Comparison of ENCODE assay signal across 8 mouse cellular contexts in the genomic region with DNA sequence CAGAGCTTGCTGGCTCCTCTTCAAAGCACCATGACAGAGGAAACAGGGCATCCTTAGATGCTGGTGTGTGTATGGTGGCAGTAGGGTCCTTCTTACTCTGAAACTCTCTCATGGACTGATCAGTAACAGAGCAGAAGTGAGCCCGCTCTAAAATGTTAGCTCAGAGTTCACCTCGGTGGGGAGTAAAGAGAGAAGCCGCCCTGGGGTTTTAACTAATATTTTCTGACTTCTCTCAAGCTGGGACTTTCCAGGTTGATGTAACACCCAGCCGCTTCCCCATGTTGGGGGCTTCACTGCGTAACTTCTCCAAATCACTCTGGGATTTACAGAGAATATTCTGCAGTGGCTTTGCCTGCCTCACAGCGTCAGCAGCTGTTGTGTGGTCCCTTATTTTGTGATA.
DNase-seq lines count a peak whose midpoint lies in the region; ATAC-seq and TF ChIP-seq lines count a peak whose summit lies in the region.

No protein-coding gene starts in this region.

- TF ChIP-seq CTCF in lung, adult 2 months (IDR thresholded peaks at IDR 0.05; ENCODE audit: insufficient read depth, low read length): no peak

- H3K4me1 ChIP-seq in lung, adult 2 months (ENCODE audit: control insufficient read depth, insufficient read depth, low read length): peaks cover 27% of the 10 kb centered on the region
- H3K4me1 ChIP-seq in forebrain, embryonic 14.5 days (ENCODE audit: control insufficient read depth, insufficient read depth, low read length): peaks cover 21% of the 10 kb centered on the region; the same call in 1 of the 2 replicates
- peaks cover 51% of the 10 kb centered on the region for H3K4me1 ChIP-seq in liver, embryonic 11.5 days (replicated peaks; ENCODE audit: control insufficient read depth, insufficient read depth, low read length)

- no peak for DNase-seq in lung, adult 2 months
- DNase-seq in lung, postnatal 14 days: no peak
- DNase-seq in forebrain, embryonic 14.5 days (ENCODE audit: low spot score): no peak
- DNase-seq in liver, embryonic 11.5 days (ENCODE audit: low spot score): no peak
- peak; percentile 14 for DNase-seq in spleen, adult 12 weeks (ENCODE audit: low spot score)
- DNase-seq in adrenal gland, adult 2 months: no peak
- DNase-seq in cerebellum, postnatal 4 days (ENCODE audit: low spot score in 2 of 2): no peak

- no peak for ATAC-seq in forebrain, embryonic 14.5 days
- no peak for ATAC-seq in liver, embryonic 11.5 days (replicated peaks; ENCODE audit: low FRiP score)
- no peak for ATAC-seq in erythroid progenitor cell, adult 5-6 weeks (replicated peaks; ENCODE audit: low FRiP score, poor library complexity, severe bottlenecking)

- H3K27ac ChIP-seq in forebrain, embryonic 14.5 days (ENCODE audit: low read depth, low read length): no peak overlapping the region
- H3K27ac ChIP-seq in liver, embryonic 11.5 days (ENCODE audit: low read depth, low read length): no peak overlapping the region

- H3K9me3 ChIP-seq in forebrain, embryonic 14.5 days (replicated peaks; ENCODE audit: control insufficient read depth, low read length): no peaks in the 10 kb centered on the region
- H3K9me3 ChIP-seq in liver, embryonic 11.5 days (ENCODE audit: control insufficient read depth, low read length): no peaks in the 10 kb centered on the region

- H3K4me3 ChIP-seq in lung, adult 2 months (replicated peaks; ENCODE audit: extremely low read depth, low read depth, low read length): peak overlapping the region; percentile 64
- H3K4me3 ChIP-seq in forebrain, embryonic 14.5 days (ENCODE audit: low read depth, low read length): no peak overlapping the region
- peak overlapping the region; percentile 27 for H3K4me3 ChIP-seq in liver, embryonic 11.5 days (ENCODE audit: low read depth, low read length)

- peak overlapping the region; percentile 14; the same call in 1 of the 2 replicates for H3K9ac ChIP-seq in forebrain, embryonic 14.5 days (ENCODE audit: low read length)
- H3K9ac ChIP-seq in liver, embryonic 11.5 days (ENCODE audit: low read depth, low read length): peak overlapping the region; percentile 28

- peak overlapping the region; percentile 35 for H3K4me2 ChIP-seq in forebrain, embryonic 14.5 days (ENCODE audit: low read length)
- peak overlapping the region; percentile 94 for H3K4me2 ChIP-seq in liver, embryonic 11.5 days

- WGBS in lung, adult 2 months: 33% methylated on average over 6 of the region's 6 CpGs
- 76% methylated on average over 6 of the region's 6 CpGs for WGBS in forebrain, embryonic 14.5 days
- WGBS in liver, embryonic 11.5 days: 44% methylated on average over 6 of the region's 6 CpGs

- 0 out of 2 replicates have a peak, but pooled peaks cover 2% of the 10 kb centered on the region for H3K27me3 ChIP-seq in forebrain, embryonic 14.5 days (replicated peaks; ENCODE audit: control insufficient read depth, insufficient read depth, low read length)
- no peaks in the 10 kb centered on the region for H3K27me3 ChIP-seq in liver, embryonic 11.5 days (replicated peaks; ENCODE audit: control insufficient read depth, insufficient read depth, low read length)

- H3K36me3 ChIP-seq in forebrain, embryonic 14.5 days (ENCODE audit: control insufficient read depth, insufficient read depth, low read length): no peaks in the 10 kb centered on the region
- no peaks in the 10 kb centered on the region for H3K36me3 ChIP-seq in liver, embryonic 11.5 days (ENCODE audit: control insufficient read depth, insufficient read depth, low read length)

- TF ChIP-seq POLR2A in lung, adult 2 months (IDR thresholded peaks at IDR 0.05; ENCODE audit: borderline replicate concordance, extremely low read depth, low read depth, low read length): no peak
